Mouse (Mus musculus) hindbrain, embryonic 10.5 days (tissue): ENCODE data around the gene Epha6. TPM values are rescaled to one million over a fixed set of nuclear protein-coding genes. Genes with fewer than 3 reads are reported as not detected.
A peak's percentile ranks its signal among the peaks of the same experiment; 100 is the strongest.
"Not testable (repeated sequence)": the region's sequence is repeated elsewhere in the genome, so short reads cannot be mapped to it uniquely, and the experiment has no call there.

Source experiments
- DNase-seq: peaks from one replicate; pipeline ENCODE4 v3.0.0-alpha.2; 2017; ENCODE audit warnings: low spot score
- H3K27ac ChIP-seq: fragments of 300-500 bp; sonication (generic); 2 replicates; pipeline ENCODE4 v1.5.1; 2016; ENCODE audit warnings: mild to moderate bottlenecking, moderate library complexity
- H3K27me3 ChIP-seq: fragments of 300-500 bp; sonication (generic); 2 replicates; pipeline ENCODE4 v1.6.1; 2016; ENCODE audit warnings: mild to moderate bottlenecking; ENCODE audit not compliant: poor library complexity, insufficient read depth, severe bottlenecking
- H3K36me3 ChIP-seq: fragments of 300-500 bp; sonication (generic); 2 replicates; pipeline ENCODE4 v1.6.1; 2016; ENCODE audit warnings: mild to moderate bottlenecking, moderate library complexity
- H3K4me1 ChIP-seq: fragments of 300-500 bp; sonication (generic); replicated peaks from 2 replicates; pipeline ENCODE4 v1.6.1; 2016; ENCODE audit warnings: mild to moderate bottlenecking
- H3K4me3 ChIP-seq: fragments of 300-500 bp; sonication (generic); 2 replicates; pipeline ENCODE4 v1.5.1; 2016; ENCODE audit warnings: mild to moderate bottlenecking, moderate library complexity
- H3K9me3 ChIP-seq: fragments of 300-500 bp; sonication (generic); 2 replicates; pipeline ENCODE4 v1.6.1; 2016; ENCODE audit warnings: mild to moderate bottlenecking, moderate library complexity
- WGBS: fragments of 180-500 bp; shearing (Covaris S2); methylation state at CpG from one replicate; pipeline ENCODE4 v1.1.7; 2016; 5-methylcytosine and 5-hydroxymethylcytosine counted together
- polyA plus RNA-seq: library from polyadenylated mRNA; unstranded; fragments of >200 nt; fragmentation: Nextera tagmentation; extraction: Ambion mirVana; gene quantifications from 2 replicates; pipeline ENCODE4 v1.2.1, GENCODE M21; 2016

Epha6 gene
- polyA plus RNA-seq, 1 experiment from 2014 or later = 1.7 TPM

GRCm38 (mm10) chr16:59829655-59830054 lies 775.7 kb downstream of the Epha6 start:
- no peak overlapping the region for H3K4me3 ChIP-seq
- no peaks in the 10 kb centered on the region for H3K27me3 ChIP-seq
- H3K9me3 ChIP-seq = no peaks in the 10 kb centered on the region
- no peak overlapping the region for H3K27ac ChIP-seq
- DNase-seq = no peak
- H3K36me3 ChIP-seq = no peaks in the 10 kb centered on the region
- WGBS = 89% methylated on average over 13 of the region's 13 CpGs
- H3K4me1 ChIP-seq = no peaks in the 10 kb centered on the region

GRCm38 (mm10) chr16:59799790-59800189 lies 805.5 kb downstream of the Epha6 start:
- 85% methylated on average over 4 of the region's 4 CpGs for WGBS
- H3K4me1 ChIP-seq, H3K4me3 ChIP-seq, H3K27me3 ChIP-seq, H3K27ac ChIP-seq, H3K36me3 ChIP-seq, DNase-seq, H3K9me3 ChIP-seq: not testable (repeated sequence)

- Histone ChIP-seq H3K9me3 (no peaks in the 10 kb centered on the region), H3K36me3 (no peaks in the 10 kb centered on the region), H3K4me1 (no peaks in the 10 kb centered on the region), H3K27ac (no peak overlapping the region), H3K4me3 (no peak overlapping the region), H3K27me3 (no peaks in the 10 kb centered on the region)
- WGBS = 85% methylated on average over 2 of the region's 2 CpGs
- DNase-seq = no peak
Measured at GRCm38 (mm10) chr16:59772297-59772696, 833.0 kb downstream of the Epha6 start.

GRCm38 (mm10) chr16:59770421-59770820 lies 834.9 kb downstream of the Epha6 start:
- no peak overlapping the region for H3K4me3 ChIP-seq
- H3K9me3 ChIP-seq = no peaks in the 10 kb centered on the region
- DNase-seq = no peak
- no peak overlapping the region for H3K27ac ChIP-seq
- no peaks in the 10 kb centered on the region for H3K4me1 ChIP-seq
- no peaks in the 10 kb centered on the region for H3K27me3 ChIP-seq
- WGBS = 96% methylated on average over 1 of the region's 1 CpGs
- H3K36me3 ChIP-seq = no peaks in the 10 kb centered on the region

- H3K9me3 ChIP-seq = no peaks in the 10 kb centered on the region
- DNase-seq = no peak
- H3K27me3 ChIP-seq = no peaks in the 10 kb centered on the region
- H3K4me1 ChIP-seq = no peaks in the 10 kb centered on the region
- no peaks in the 10 kb centered on the region for H3K36me3 ChIP-seq
- H3K27ac ChIP-seq = no peak overlapping the region
- WGBS = 90% methylated on average over 7 of the region's 7 CpGs
- no peak overlapping the region for H3K4me3 ChIP-seq
Measured at GRCm38 (mm10) chr16:59769936-59770335, 835.4 kb downstream of the Epha6 start.

- DNase-seq = no peak
- no peaks in the 10 kb centered on the region for H3K36me3 ChIP-seq
- 82% methylated on average over 4 of the region's 4 CpGs for WGBS
- H3K4me3 ChIP-seq = no peak overlapping the region
- no peaks in the 10 kb centered on the region for H3K27me3 ChIP-seq
- no peaks in the 10 kb centered on the region for H3K9me3 ChIP-seq
- no peak overlapping the region for H3K27ac ChIP-seq
- no peaks in the 10 kb centered on the region for H3K4me1 ChIP-seq
Measured at GRCm38 (mm10) chr16:59760875-59761274, 844.5 kb downstream of the Epha6 start.

GRCm38 (mm10) chr16:59750905-59751304 lies 854.4 kb downstream of the Epha6 start:
- no peak overlapping the region for H3K27ac ChIP-seq
- H3K27me3 ChIP-seq = no peaks in the 10 kb centered on the region
- 89% methylated on average over 4 of the region's 4 CpGs for WGBS
- no peak overlapping the region for H3K4me3 ChIP-seq
- no peaks in the 10 kb centered on the region for H3K4me1 ChIP-seq
- H3K9me3 ChIP-seq = no peaks in the 10 kb centered on the region
- DNase-seq = no peak
- no peaks in the 10 kb centered on the region for H3K36me3 ChIP-seq

GRCm38 (mm10) chr16:59743669-59744068 lies 861.7 kb downstream of the Epha6 start:
- Histone ChIP-seq H3K9me3 (no peaks in the 10 kb centered on the region), H3K4me1 (no peaks in the 10 kb centered on the region), H3K27me3 (no peaks in the 10 kb centered on the region), H3K27ac (no peak overlapping the region), H3K36me3 (no peaks in the 10 kb centered on the region), H3K4me3 (no peak overlapping the region)
- WGBS = 82% methylated on average over 1 of the region's 1 CpGs
- no peak for DNase-seq

- no peak for DNase-seq
- Histone ChIP-seq H3K36me3 (no peaks in the 10 kb centered on the region), H3K27ac (no peak overlapping the region), H3K4me1 (no peaks in the 10 kb centered on the region), H3K4me3 (no peak overlapping the region), H3K9me3 (no peaks in the 10 kb centered on the region), H3K27me3 (no peaks in the 10 kb centered on the region)
- WGBS = 89% methylated on average over 4 of the region's 4 CpGs
Measured at GRCm38 (mm10) chr16:59715524-59715923, 889.8 kb downstream of the Epha6 start.

GRCm38 (mm10) chr16:59693230-59693629 lies 912.1 kb downstream of the Epha6 start:
- no peaks in the 10 kb centered on the region for H3K36me3 ChIP-seq
- H3K9me3 ChIP-seq = no peaks in the 10 kb centered on the region
- no peak overlapping the region for H3K27ac ChIP-seq
- no peaks in the 10 kb centered on the region for H3K4me1 ChIP-seq
- no peak for DNase-seq
- no peak overlapping the region for H3K4me3 ChIP-seq
- no peaks in the 10 kb centered on the region for H3K27me3 ChIP-seq
- WGBS = 95% methylated on average over 7 of the region's 7 CpGs

GRCm38 (mm10) chr16:59689120-59689519 lies 916.2 kb downstream of the Epha6 start:
- no peaks in the 10 kb centered on the region for H3K4me1 ChIP-seq
- H3K36me3 ChIP-seq = no peaks in the 10 kb centered on the region
- H3K27me3 ChIP-seq = no peaks in the 10 kb centered on the region
- 92% methylated on average over 5 of the region's 5 CpGs for WGBS
- H3K4me3 ChIP-seq = no peak overlapping the region
- no peak for DNase-seq
- no peak overlapping the region for H3K27ac ChIP-seq
- no peaks in the 10 kb centered on the region for H3K9me3 ChIP-seq

GRCm38 (mm10) chr16:59685135-59685534 lies 920.2 kb downstream of the Epha6 start:
- Histone ChIP-seq H3K36me3 (no peaks in the 10 kb centered on the region), H3K9me3 (no peaks in the 10 kb centered on the region), H3K4me1 (no peaks in the 10 kb centered on the region), H3K27ac (no peak overlapping the region), H3K4me3 (no peak overlapping the region), H3K27me3 (no peaks in the 10 kb centered on the region)
- no peak for DNase-seq
- 75% methylated on average over 5 of the region's 5 CpGs for WGBS

- Histone ChIP-seq H3K4me1 (no peaks in the 10 kb centered on the region), H3K36me3 (no peaks in the 10 kb centered on the region), H3K27me3 (no peaks in the 10 kb centered on the region), H3K27ac (no peak overlapping the region), H3K4me3 (no peak overlapping the region), H3K9me3 (no peaks in the 10 kb centered on the region)
- 9% methylated on average over 8 of the region's 8 CpGs for WGBS
- DNase-seq = peak; percentile 71
Measured at GRCm38 (mm10) chr16:59683434-59683833, 921.9 kb downstream of the Epha6 start.

- DNase-seq = no peak
- WGBS = 85% methylated on average over 8 of the region's 8 CpGs
- Histone ChIP-seq H3K27me3 (no peaks in the 10 kb centered on the region), H3K4me3 (no peak overlapping the region), H3K36me3 (no peaks in the 10 kb centered on the region), H3K27ac (no peak overlapping the region), H3K9me3 (no peaks in the 10 kb centered on the region), H3K4me1 (no peaks in the 10 kb centered on the region)
Measured at GRCm38 (mm10) chr16:59682216-59682891, 923.0 kb downstream of the Epha6 start.
